Mouse (Mus musculus) stomach, postnatal 0 days (tissue): Measurements from ENCODE around the gene Cfc1. TPM values are rescaled to one million over a fixed set of nuclear protein-coding genes. Genes with fewer than 3 reads are reported as not detected.
A peak's percentile ranks its signal among the peaks of the same experiment; 100 is the strongest.
"Not testable (repeated sequence)": the region's sequence is repeated elsewhere in the genome, so short reads cannot be mapped to it uniquely, and the experiment has no call there.

ENCODE experiments used
- ATAC-seq: fragments of 200-750 bp; cut with Nextera tagmentation; 2 replicates; pipeline ENCODE4 v1.8.0; 2017; ENCODE audit not compliant: low FRiP score, low TSS enrichment
- DNase-seq: peaks from one replicate; pipeline ENCODE4 v3.0.0-alpha.2; 2016; ENCODE audit warnings: low spot score
- H3K27ac ChIP-seq: fragments of 300-500 bp; sonication (generic); replicated peaks from 2 replicates; pipeline ENCODE4 v1.5.1; 2014; ENCODE audit warnings: mild to moderate bottlenecking, control low read depth
- H3K27me3 ChIP-seq: fragments of 300-500 bp; sonication (generic); 2 replicates; pipeline ENCODE4 v1.6.1; 2014; ENCODE audit warnings: low read length; ENCODE audit not compliant: control insufficient read depth, insufficient read depth
- H3K36me3 ChIP-seq: fragments of 300-500 bp; sonication (generic); 2 replicates; pipeline ENCODE4 v1.6.1; 2014; ENCODE audit warnings: low read length, mixed read lengths; ENCODE audit not compliant: control insufficient read depth, insufficient read depth
- H3K4me1 ChIP-seq: fragments of 300-500 bp; sonication (generic); replicated peaks from 2 replicates; pipeline ENCODE4 v1.6.1; 2014; ENCODE audit warnings: antibody characterized with exemption; ENCODE audit not compliant: control insufficient read depth, insufficient read depth
- H3K4me2 ChIP-seq: fragments of 300-500 bp; sonication (generic); replicated peaks from 2 replicates; pipeline ENCODE4 v1.6.1; 2014; ENCODE audit warnings: low read depth, mild to moderate bottlenecking, control low read depth, moderate library complexity
- H3K4me3 ChIP-seq: fragments of 300-500 bp; sonication (generic); 2 replicates; pipeline ENCODE4 v1.5.1; 2014; ENCODE audit warnings: low read depth, low read length, control low read depth
- H3K9ac ChIP-seq: fragments of 300-500 bp; sonication (generic); 2 replicates; pipeline ENCODE4 v1.6.1; 2014; ENCODE audit warnings: mild to moderate bottlenecking, low read length, control low read depth, mixed read lengths
- H3K9me3 ChIP-seq: fragments of 300-500 bp; sonication (generic); 2 replicates; pipeline ENCODE4 v1.6.1; 2016; ENCODE audit warnings: low read length; ENCODE audit not compliant: control insufficient read depth
- CTCF ChIP-seq: IDR thresholded peaks from 2 replicates; pipeline ENCODE4 v1.5.1; 2016; ENCODE audit warnings: antibody characterized with exemption, low read depth, mild to moderate bottlenecking, moderate library complexity
- EP300 ChIP-seq: optimal IDR thresholded peaks from 2 replicates; pipeline ENCODE3; 2016; ENCODE audit warnings: antibody characterized with exemption
- WGBS: fragments of 180-500 bp; shearing (Covaris S2); extraction: QIAGEN DNeasy Blood & Tissue Kit; methylation state at CpG from one replicate; pipeline ENCODE4 v1.1.7; 2014; 5-methylcytosine and 5-hydroxymethylcytosine counted together
- polyA plus RNA-seq: library from polyadenylated mRNA; unstranded; fragments of >200 nt; fragmentation: Nextera tagmentation; extraction: Ambion mirVana; gene quantifications from 2 replicates; pipeline ENCODE4 v1.2.1, GENCODE M21; 2015

Cfc1 gene
- polyA plus RNA-seq, 1 experiment from 2014 or later: 1.6 TPM

DNA sequence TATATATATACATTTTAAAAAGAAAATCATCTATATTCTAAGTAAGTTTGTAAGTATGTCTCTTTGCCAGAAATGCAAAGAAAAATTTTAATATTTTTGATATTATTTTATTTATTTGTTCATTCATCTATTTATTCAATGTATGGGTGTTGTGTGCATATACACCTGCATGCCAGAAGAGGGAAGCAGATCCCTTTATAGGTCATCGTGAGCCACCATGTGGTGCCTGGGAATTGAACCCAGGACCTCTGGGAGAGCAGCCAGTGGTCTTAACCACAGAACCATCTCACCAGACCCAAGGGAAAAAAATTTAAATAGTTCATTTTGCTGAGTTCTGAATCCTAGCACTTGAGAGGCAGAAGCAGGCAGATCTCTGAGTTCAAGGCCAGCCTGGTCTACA, 17.2 kb upstream of the Cfc1 start:
- Histone ChIP-seq H3K9me3 (no peaks in the 10 kb centered on the region), H3K27ac (no peak overlapping the region), H3K27me3 (no peaks in the 10 kb centered on the region), H3K4me3 (no peak overlapping the region), H3K4me1 (no peaks in the 10 kb centered on the region), H3K4me2 (no peak overlapping the region), H3K36me3 (no peaks in the 10 kb centered on the region), H3K9ac (no peak overlapping the region)
- no peak for DNase-seq
- ATAC-seq: no peak
- 71% methylated on average over 1 of the region's 1 CpGs for WGBS
- TF ChIP-seq CTCF (0 out of 2 replicates have a peak, but pooled peaks have one; percentile 2), EP300 (no peak)

DNA sequence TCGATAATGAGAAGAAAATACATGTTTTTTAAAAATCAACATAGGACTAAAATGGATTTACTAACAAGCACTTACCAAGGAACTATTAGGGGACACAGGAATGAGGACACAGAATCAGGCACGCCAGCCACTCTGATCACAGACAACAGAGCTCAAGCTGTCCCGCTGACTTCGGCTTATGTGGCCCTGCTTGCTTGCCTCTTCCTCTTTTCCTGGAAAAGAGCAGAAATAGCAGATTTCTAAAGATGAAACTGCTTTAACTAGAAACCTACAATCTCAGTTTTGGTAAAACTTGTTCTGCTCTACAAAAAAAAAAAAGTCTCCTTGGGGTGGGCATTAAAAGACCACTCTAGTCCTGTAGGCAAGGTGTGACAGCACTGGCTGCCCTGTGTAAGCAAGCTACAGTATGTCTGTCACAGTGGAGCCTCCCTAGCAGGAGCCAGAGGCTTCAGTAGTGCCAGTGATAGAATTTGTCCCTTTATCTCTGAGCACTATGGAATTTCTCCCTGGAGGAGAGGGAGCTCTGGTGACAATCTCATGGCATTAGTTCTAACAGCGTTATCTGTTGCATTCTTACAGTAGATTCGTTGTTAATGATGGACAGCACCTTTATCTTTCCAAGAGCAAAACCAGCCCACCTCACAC, 13.1 kb upstream of the Cfc1 start:
- no peak for DNase-seq
- Histone ChIP-seq H3K9ac (no peak overlapping the region), H3K27ac (no peak overlapping the region), H3K4me1 (no peaks in the 10 kb centered on the region), H3K4me3 (no peak overlapping the region), H3K9me3 (no peaks in the 10 kb centered on the region), H3K36me3 (no peaks in the 10 kb centered on the region), H3K27me3 (no peaks in the 10 kb centered on the region), H3K4me2 (no peak overlapping the region)
- no peak for TF ChIP-seq EP300
- 69% methylated on average over 6 of the region's 6 CpGs for WGBS
- no peak for ATAC-seq

DNA sequence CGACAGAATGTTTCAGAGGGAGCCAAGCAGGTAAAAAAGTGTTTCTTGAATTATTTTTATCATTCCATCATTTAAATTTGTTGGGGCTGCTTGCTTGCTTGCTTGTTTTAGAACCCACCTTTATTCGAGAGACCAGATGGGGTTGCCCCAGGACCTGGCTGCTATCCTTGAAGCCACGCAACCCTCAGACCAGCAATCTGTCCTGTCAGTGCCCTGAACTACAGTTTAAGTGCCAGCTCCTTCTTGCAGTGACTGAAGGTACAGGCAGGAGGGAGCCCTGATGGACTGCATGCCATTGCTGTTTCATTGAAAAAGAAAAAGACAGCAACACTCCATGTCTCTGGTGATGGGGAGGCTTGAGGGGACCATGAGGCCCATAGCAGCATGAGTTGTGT, 12.6 kb upstream of the Cfc1 start:
- TF ChIP-seq CTCF: no peak
- TF ChIP-seq EP300: no peak
- Histone ChIP-seq H3K4me2 (no peak overlapping the region), H3K9me3 (no peaks in the 10 kb centered on the region), H3K4me1 (no peaks in the 10 kb centered on the region), H3K27me3 (no peaks in the 10 kb centered on the region), H3K4me3 (no peak overlapping the region), H3K9ac (no peak overlapping the region), H3K36me3 (no peaks in the 10 kb centered on the region), H3K27ac (no peak overlapping the region)
- WGBS: 67% methylated on average over 3 of the region's 3 CpGs
- no peak for ATAC-seq
- DNase-seq: no peak

DNA sequence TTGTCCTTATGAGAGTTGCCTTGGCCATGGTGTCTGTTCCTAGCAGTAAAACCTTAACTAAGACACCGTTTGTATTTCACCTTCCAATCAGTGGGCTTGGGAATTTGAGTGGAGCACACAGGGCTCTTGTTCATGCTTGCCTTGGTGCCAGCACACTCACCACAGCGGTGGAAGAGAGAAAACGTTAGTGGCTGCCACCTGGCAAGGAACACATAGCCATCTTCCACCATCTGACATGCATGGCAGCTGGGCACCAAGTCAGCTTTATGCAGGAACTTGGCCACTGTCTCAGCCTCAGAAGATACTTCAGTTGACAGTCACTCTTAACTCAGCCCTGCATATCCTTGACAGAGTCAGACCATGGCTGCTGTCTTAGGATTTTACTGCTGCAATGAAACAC, 11.8 kb upstream of the Cfc1 start:
- no peak overlapping the region for H3K9ac ChIP-seq
- H3K36me3 ChIP-seq: no peaks in the 10 kb centered on the region
- no peak overlapping the region for H3K4me3 ChIP-seq
- WGBS: 72% methylated on average over 3 of the region's 3 CpGs
- ATAC-seq (no peak), DNase-seq (no peak)
- TF ChIP-seq EP300 (no peak), CTCF (no peak)
- H3K9me3 ChIP-seq: no peaks in the 10 kb centered on the region
- H3K4me2 ChIP-seq: no peak overlapping the region
- H3K4me1 ChIP-seq: no peaks in the 10 kb centered on the region
- H3K27me3 ChIP-seq: no peaks in the 10 kb centered on the region
- H3K27ac ChIP-seq: no peak overlapping the region

DNA sequence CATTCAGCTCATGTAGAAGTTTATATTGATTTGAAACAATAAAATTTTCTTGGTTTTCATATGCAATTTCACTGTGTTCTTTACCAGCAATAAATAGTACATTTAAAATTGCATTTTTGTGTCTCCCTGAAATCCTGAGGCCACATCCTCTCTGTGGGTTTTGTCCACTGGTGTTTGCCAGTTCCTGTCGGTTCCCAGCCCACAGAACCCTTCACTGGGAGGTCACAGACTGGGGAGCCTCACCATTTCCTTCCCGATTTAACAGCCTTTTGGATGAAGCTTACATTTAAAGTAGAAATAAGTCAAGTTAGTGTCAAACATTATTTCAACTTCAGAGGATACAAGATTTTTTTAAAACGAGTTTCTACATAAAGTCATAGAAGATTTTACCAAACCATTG, 874 bp upstream of the Cfc1 start:
- not testable (repeated sequence) for ATAC-seq

DNA sequence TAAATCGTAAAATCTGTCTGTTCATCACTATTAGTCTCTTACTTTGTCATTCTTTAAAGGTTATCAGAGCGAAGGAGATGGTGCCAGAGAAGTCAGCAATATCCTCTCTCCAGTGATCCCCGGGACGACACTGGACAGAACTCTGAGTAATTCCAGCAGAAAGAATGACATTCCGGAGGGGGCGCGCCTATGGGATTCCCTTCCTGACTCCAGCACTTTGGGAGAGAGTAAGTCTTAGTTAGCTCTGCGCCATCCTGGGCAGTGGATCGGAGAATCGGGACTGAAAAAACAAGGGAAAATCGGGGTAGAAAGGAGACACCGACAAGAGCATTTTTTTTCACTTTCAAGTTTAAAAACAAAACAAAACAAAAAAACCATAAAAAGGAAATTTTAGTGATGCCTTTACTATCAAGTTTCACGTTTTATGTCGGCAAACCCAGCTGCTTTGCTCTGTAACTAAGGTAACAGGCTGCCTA, 881 bp downstream of the Cfc1 start:
- WGBS: 2% methylated on average over 14 of the region's 14 CpGs
- DNase-seq: no peak
- H3K36me3 ChIP-seq: no peaks in the 10 kb centered on the region

More for the DNA sequence above, 874 bp upstream of the Cfc1 start:
- not testable (repeated sequence) for H3K9me3 ChIP-seq, H3K4me3 ChIP-seq, H3K4me1 ChIP-seq, DNase-seq, H3K9ac ChIP-seq, H3K27ac ChIP-seq, H3K4me2 ChIP-seq, H3K36me3 ChIP-seq, H3K27me3 ChIP-seq
- 20% methylated on average over 3 of the region's 3 CpGs for WGBS

More for the DNA sequence above, 881 bp downstream of the Cfc1 start:
- Histone ChIP-seq H3K9ac (no peak overlapping the region), H3K4me1 (no peaks in the 10 kb centered on the region; the same call in 1 of the 2 replicates), H3K4me2 (peak overlapping the region; percentile 42; the same call in 1 of the 2 replicates), H3K27me3 (no peaks in the 10 kb centered on the region), H3K9me3 (no peaks in the 10 kb centered on the region), H3K27ac (no peak overlapping the region), H3K4me3 (peak overlapping the region; percentile 19; the same call in 1 of the 2 replicates)
- no peak for ATAC-seq
- TF ChIP-seq CTCF (no peak), EP300 (no peak)
